Mouse (Mus musculus): ENCODE results near the gene Wwtr1.

DNA sequence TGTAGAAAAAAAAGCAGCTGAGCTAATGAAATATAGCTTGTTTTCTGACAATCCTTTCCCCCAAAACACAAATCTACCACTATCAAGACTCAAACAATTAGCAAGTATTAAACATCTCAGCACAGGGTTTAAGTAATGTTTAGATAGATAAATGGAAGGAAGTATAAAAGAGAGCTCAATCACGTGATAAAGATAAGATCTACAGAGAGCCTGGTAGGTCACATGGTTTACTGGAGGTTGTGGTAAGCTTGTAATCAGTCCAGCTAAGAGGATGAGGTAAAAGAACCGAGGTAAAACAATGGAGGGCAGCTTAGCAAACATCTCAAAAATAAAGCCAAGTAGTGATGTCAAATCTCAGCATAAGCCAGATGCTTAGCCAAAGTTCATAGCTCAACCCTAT, 35.2 kb downstream of the Wwtr1 start:
- no peak for TF ChIP-seq CTCF (IDR thresholded peaks at IDR 0.05; ENCODE audit: borderline replicate concordance, extremely low read depth, insufficient read depth, insufficient read length)
- TF ChIP-seq POLR2A (IDR thresholded peaks at IDR 0.05; ENCODE audit: borderline replicate concordance, extremely low read depth, insufficient read depth, insufficient read length, poor library complexity, severe bottlenecking): no peak

All from brain, embryonic 14.5 days (tissue).